Mouse (Mus musculus) adipose tissue, adult 10 weeks (tissue): ENCODE data around the gene Apoh. TPM values are rescaled to one million over a fixed set of nuclear protein-coding genes. Genes with fewer than 3 reads are reported as not detected.

Experiments
- polyA plus RNA-seq: library from polyadenylated mRNA; stranded (reverse); fragments of 350-450 nt; fragmentation: Illumina TruSeq; extraction: RNeasy Lipid Tissue Mini Kit (QIAGEN cat#74804); gene quantifications from one replicate; pipeline ENCODE4 v1.2.3, GENCODE M21; 2014; ENCODE audit warnings: low read depth, low replicate concordance

The Apoh gene
- polyA plus RNA-seq: 1.5 TPM

DNA sequence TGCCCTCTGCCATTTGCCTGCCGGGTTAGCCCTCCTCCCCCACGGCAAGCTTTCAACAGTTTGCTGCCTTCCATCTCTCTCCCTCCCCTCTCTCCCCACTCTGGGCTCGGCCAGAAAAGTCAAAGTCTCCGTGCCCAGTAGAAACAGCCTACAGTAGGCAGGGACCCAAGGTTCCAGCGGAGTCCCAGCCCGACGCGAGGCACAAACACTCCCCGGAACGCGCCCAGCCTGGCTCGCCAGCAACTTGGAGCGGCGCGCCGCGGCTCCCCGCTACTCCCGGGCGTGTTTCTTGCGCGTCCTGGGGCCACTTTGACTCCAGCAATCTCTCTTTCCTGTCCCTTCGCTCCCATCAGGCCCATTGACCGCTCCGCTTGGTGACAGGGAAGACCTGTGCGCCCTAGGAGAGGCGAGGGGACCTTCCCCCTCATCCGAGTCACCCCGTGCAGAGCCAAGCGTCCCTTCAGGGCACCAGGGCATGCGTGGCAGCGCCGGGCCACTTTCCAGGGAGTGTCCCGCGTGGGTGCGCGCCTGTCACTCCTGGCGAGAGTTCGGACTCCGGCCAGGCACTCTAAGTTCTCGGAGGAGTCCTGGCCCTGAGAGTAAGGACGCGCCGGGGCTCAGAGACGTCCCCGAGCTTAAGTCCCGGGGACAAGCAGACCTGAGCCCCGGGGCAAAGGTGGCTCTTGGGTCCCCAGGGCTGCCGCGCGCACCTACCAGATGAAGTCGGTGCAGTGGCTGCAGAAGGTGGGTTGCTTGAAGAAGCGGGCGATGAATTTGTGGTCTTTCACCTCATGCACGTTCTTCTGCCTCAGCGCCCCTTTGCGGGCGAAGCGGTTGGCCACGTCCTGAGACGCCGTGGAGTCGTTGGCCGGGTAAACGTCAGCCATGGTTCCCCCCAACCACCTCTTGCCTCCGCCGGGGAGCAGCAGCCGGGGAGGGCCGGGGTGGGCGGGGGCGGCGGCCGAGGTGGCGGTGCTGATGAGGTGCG lies at the start of gene Apoh:
TSS of gene Apoh (plus strand) at position 574 of the 988 bp plus-strand sequence.

DNA sequence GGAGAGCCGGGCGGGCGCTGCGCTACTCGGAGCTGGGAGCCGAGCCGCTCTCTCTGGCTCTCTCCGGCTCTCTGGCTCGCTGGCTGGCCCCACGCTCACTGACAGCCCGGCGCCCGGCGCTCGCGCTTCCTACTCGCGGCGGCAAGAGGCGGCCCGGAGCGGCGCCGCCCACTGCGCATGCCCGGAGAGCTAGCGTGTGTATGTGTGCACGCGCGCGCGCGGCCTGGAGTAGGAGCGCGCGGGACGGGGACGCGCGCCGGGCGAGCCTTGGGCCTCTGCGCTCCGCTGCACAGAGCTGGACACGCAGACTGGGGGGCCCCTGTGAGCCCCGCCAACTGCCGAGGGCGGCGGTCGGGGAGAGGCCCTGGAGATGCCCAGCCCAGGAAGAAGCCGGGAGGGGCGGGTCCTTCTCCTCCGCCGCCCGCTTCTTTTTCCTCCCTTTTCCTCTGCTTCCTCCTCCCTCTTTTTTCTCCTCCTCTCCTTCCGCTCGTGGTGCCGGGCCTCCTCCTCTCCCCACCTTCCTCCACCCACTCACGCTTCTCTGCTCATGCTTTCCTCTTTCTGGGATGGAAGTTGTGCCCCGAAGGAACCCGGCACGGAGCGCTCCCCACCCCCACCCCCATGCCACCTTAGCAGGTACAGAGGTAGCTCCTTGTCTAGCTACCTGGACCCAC lies 772 bp downstream of the Apoh start, which contains the start of gene Prkca:
TSS of gene Prkca (minus strand) at position 140 of the 674 bp plus-strand sequence.

DNA sequence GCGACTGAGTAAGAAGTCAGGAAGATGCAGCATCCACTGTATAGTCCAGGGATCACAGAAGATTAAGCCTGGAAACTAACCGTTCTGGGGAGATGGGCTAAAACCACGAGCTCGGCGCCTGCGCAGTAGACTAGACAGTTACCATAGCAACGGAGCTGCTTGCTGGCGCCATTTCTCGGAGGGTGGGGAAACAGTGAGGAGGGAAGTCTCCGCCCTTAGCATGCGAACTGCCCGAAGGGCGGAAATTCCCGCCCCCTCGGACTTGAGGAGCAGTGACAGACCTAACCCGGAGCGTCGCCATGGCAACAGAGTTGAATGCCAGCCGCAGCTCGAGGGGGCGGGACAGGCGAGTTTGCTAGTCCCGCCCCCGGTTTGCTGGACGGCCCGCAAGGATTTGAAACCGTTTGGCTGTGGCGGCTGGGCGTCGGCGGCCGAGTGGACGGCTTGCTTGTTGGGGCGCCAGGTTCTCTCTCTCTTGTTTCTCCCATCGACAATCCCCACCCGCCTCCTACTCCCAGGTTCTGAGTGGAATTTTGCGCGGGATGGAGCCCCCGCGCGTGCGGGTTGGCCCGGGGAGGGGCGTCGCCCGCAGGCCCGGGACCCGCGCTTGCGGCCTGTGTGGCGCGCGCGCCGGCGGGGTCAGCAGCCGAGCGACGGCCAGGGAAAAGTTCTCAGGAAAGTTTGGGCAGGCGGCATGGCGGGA lies 81.9 kb downstream of the Apoh start, which contains the start of gene Cep112:
TSS of gene Cep112 (plus strand) at position 304 of the 703 bp plus-strand sequence.

Other genes with a start within 250 kb of the Apoh start
- 4.7 TPM for gene Prkca, start 574 bp downstream of the Apoh start, polyA plus RNA-seq
- 10.8 TPM for gene Cep112, start 81.8 kb downstream of the Apoh start, polyA plus RNA-seq